Mouse (Mus musculus): ENCODE measurements around the gene Olfr153. TPM values are rescaled to one million over a fixed set of nuclear protein-coding genes. Genes with fewer than 3 reads are reported as not detected.
"Not testable (repeated sequence)": the region's sequence is repeated elsewhere in the genome, so short reads cannot be mapped to it uniquely, and the experiment has no call there.

The Olfr153 gene
- polyA plus RNA-seq, 1 experiment, result not detected

GRCm38 (mm10) chr2:87545442-87545841 lies 13.8 kb downstream of the Olfr153 start, which contains the start of gene Olfr1128:
Gene Olfr1128 (minus strand): TSS chr2:87545542.
- TF ChIP-seq CTCF (IDR thresholded peaks at IDR 0.05; ENCODE audit: borderline replicate concordance, insufficient read depth, low read length), result no peak
- no peak for TF ChIP-seq POLR2A (IDR thresholded peaks at IDR 0.05; ENCODE audit: low read depth, low read length)
- Histone ChIP-seq H3K4me3 (ENCODE audit: insufficient read depth, low read length) (no peak within 1 kb of the TSS), H3K4me1 (ENCODE audit: control insufficient read depth, insufficient read depth, low read length) (no peaks in the 10 kb centered on the region), H3K27ac (ENCODE audit: insufficient read depth, low read length) (no peak within 1 kb of the TSS)

- H3K4me3 ChIP-seq (ENCODE audit: insufficient read depth, low read length); H3K27ac ChIP-seq (ENCODE audit: insufficient read depth, low read length); H3K4me1 ChIP-seq (ENCODE audit: control insufficient read depth, insufficient read depth, low read length): not testable (repeated sequence)
These were observed 42.0 kb downstream of the Olfr153 start, which contains the start of gene Olfr1129 for GRCm38 (mm10) chr2:87573602-87574001. Gene Olfr1129 (plus strand): TSS chr2:87573902.

Other genes starting within 250 kb of the Olfr153 start
- not detected in 2 replicates for gene Olfr1118, start 224.2 kb upstream of the Olfr153 start, polyA plus RNA-seq (2011; ENCODE audit: insufficient read length, low read depth, missing spikeins)
- not detected in 2 replicates for gene Olfr1120, start 177.0 kb upstream of the Olfr153 start, polyA plus RNA-seq (2011; ENCODE audit: insufficient read length, low read depth, missing spikeins)
- not detected in 2 replicates for gene Olfr1121, start 161.9 kb upstream of the Olfr153 start, polyA plus RNA-seq (2011; ENCODE audit: insufficient read length, low read depth, missing spikeins)
- not detected in 2 replicates for gene Olfr1122, start 145.9 kb upstream of the Olfr153 start, polyA plus RNA-seq (2011; ENCODE audit: insufficient read length, low read depth, missing spikeins)
- 0.11 TPM in 1 of 2 replicates, not detected in the other for gene Olfr1123, start 115.2 kb upstream of the Olfr153 start, polyA plus RNA-seq (2011; ENCODE audit: insufficient read length, low read depth, missing spikeins)
- gene Olfr1124, start 101.5 kb upstream of the Olfr153 start, polyA plus RNA-seq (2011; ENCODE audit: insufficient read length, low read depth, missing spikeins), result not detected in 2 replicates
- not detected in 2 replicates for gene Olfr1126, start 77.8 kb upstream of the Olfr153 start, polyA plus RNA-seq (2011; ENCODE audit: insufficient read length, low read depth, missing spikeins)
- not detected in 2 replicates for gene Pramel7, start 34.7 kb upstream of the Olfr153 start, polyA plus RNA-seq (2011; ENCODE audit: insufficient read length, low read depth, missing spikeins)
- not detected in 2 replicates for gene Pramel6, start 25.2 kb upstream of the Olfr153 start, polyA plus RNA-seq (2011; ENCODE audit: insufficient read length, low read depth, missing spikeins)
- gene Olfr1128, start 13.7 kb downstream of the Olfr153 start, polyA plus RNA-seq (2011; ENCODE audit: insufficient read length, low read depth, missing spikeins), result not detected in 2 replicates
- gene Olfr1129, start 42.1 kb downstream of the Olfr153 start, polyA plus RNA-seq (2011; ENCODE audit: insufficient read length, low read depth, missing spikeins), result not detected in 2 replicates
- gene Olfr1130, start 74.4 kb downstream of the Olfr153 start, polyA plus RNA-seq (2011; ENCODE audit: insufficient read length, low read depth, missing spikeins), result not detected in 2 replicates
- not detected in 2 replicates for gene Olfr1131, start 95.3 kb downstream of the Olfr153 start, polyA plus RNA-seq (2011; ENCODE audit: insufficient read length, low read depth, missing spikeins)
- gene Olfr1132, start 105.7 kb downstream of the Olfr153 start, polyA plus RNA-seq (2011; ENCODE audit: insufficient read length, low read depth, missing spikeins), result not detected in 2 replicates
- gene Olfr1133, start 115.6 kb downstream of the Olfr153 start, polyA plus RNA-seq (2011; ENCODE audit: insufficient read length, low read depth, missing spikeins), result not detected in 2 replicates
- not detected in 2 replicates for gene Olfr1134, start 126.7 kb downstream of the Olfr153 start, polyA plus RNA-seq (2011; ENCODE audit: insufficient read length, low read depth, missing spikeins)
- gene Olfr1135, start 141.9 kb downstream of the Olfr153 start, polyA plus RNA-seq (2011; ENCODE audit: insufficient read length, low read depth, missing spikeins), result not detected in 2 replicates
- not detected in 2 replicates for gene Olfr1136, start 162.2 kb downstream of the Olfr153 start, polyA plus RNA-seq (2011; ENCODE audit: insufficient read length, low read depth, missing spikeins)
- not detected in 2 replicates for gene Olfr1137, start 181.4 kb downstream of the Olfr153 start, polyA plus RNA-seq (2011; ENCODE audit: insufficient read length, low read depth, missing spikeins)
- gene Olfr1138, start 208.2 kb downstream of the Olfr153 start, polyA plus RNA-seq (2011; ENCODE audit: insufficient read length, low read depth, missing spikeins), result not detected in 2 replicates
- gene Olfr1140, start 212.0 kb downstream of the Olfr153 start, polyA plus RNA-seq (2011; ENCODE audit: insufficient read length, low read depth, missing spikeins), result not detected in 2 replicates
- not detected in 2 replicates for gene Olfr1141, start 222.2 kb downstream of the Olfr153 start, polyA plus RNA-seq (2011; ENCODE audit: insufficient read length, low read depth, missing spikeins)
- gene Olfr152, start 247.7 kb downstream of the Olfr153 start, polyA plus RNA-seq (2011; ENCODE audit: insufficient read length, low read depth, missing spikeins), result not detected in 2 replicates